ENCODE assay signal across 24 mouse cellular contexts in genomic region chr9:64742453-64742852, GRCm38 (mm10). TPM values are rescaled to one million over a fixed set of nuclear protein-coding genes. Genes with fewer than 3 reads are reported as not detected.
DNase-seq lines count a peak whose midpoint lies in the region; ATAC-seq and TF ChIP-seq lines count a peak whose summit lies in the region.
"Had no signal": no experiment of that assay in that cellular context is flagged by ENCODE, and none has a peak within 500 bp of the region (broad histone marks: within the 10 kb centered on the region; RNA-seq: fewer than 3 reads in every experiment).

No protein-coding gene starts in this region.

- no peak overlapping the region for H3K9ac ChIP-seq in midbrain, embryonic 11.5 days (ENCODE audit: low read length)
- no peak overlapping the region for H3K9ac ChIP-seq in midbrain, embryonic 13.5 days (replicated peaks)
- H3K9ac ChIP-seq in CH12.LX (ENCODE audit: insufficient read depth, low read depth) = no peak overlapping the region
- H3K9ac ChIP-seq in kidney, embryonic 15.5 days = no peak overlapping the region
- H3K9ac ChIP-seq: embryonic facial prominence, embryonic 13.5 days; embryonic facial prominence, embryonic 15.5 days; forebrain, embryonic 12.5 days had no signal

- no peaks in the 10 kb centered on the region for H3K4me1 ChIP-seq in midbrain, embryonic 11.5 days (ENCODE audit: control insufficient read depth, insufficient read depth, low read length)
- no peaks in the 10 kb centered on the region for H3K4me1 ChIP-seq in midbrain, embryonic 13.5 days (replicated peaks)
- H3K4me1 ChIP-seq in CH12.LX (ENCODE audit: control insufficient read depth in 1 of 2, insufficient read depth in 2 of 2) = peaks cover 17 to 50% of the 10 kb centered on the region in 2 experiments
- H3K4me1 ChIP-seq in kidney, embryonic 15.5 days = no peaks in the 10 kb centered on the region
- H3K4me1 ChIP-seq: embryonic facial prominence, embryonic 13.5 days; embryonic facial prominence, embryonic 15.5 days; forebrain, embryonic 10.5 days; forebrain, embryonic 12.5 days had no signal

- H3K27ac ChIP-seq in midbrain, embryonic 11.5 days (ENCODE audit: low read depth, low read length) = no peak overlapping the region
- H3K27ac ChIP-seq in midbrain, embryonic 13.5 days = no peak overlapping the region
- no peak overlapping the region for H3K27ac ChIP-seq in CH12.LX (ENCODE audit: insufficient read depth, low read depth)
- no peak overlapping the region for H3K27ac ChIP-seq in kidney, embryonic 15.5 days
- H3K27ac ChIP-seq: embryonic facial prominence, embryonic 13.5 days; embryonic facial prominence, embryonic 15.5 days; forebrain, embryonic 10.5 days; forebrain, embryonic 12.5 days had no signal

- TF ChIP-seq POLR2A in CH12.LX (IDR thresholded peaks at IDR 0.05; ENCODE audit: low read depth, low read length) = no peak

- no peak for TF ChIP-seq CTCF in CH12.LX (conservative IDR thresholded peaks at IDR 0.05 in 1 of 2, IDR thresholded peaks at IDR 0.05 in 1 of 2; ENCODE audit: low read depth in 2 of 2, low read length in 2 of 2)

- peak; percentile 88 for TF ChIP-seq EP300 in CH12.LX (IDR thresholded peaks at IDR 0.05; ENCODE audit: low read length)

- dilution Hi-C loops in CH12.LX (cut with MboI; ENCODE audit: extremely low pct_ligation_motif_present, extremely low pct_unique_long_range_greater_than_20kb, low sequenced_read_pairs) = no loop called here

- H3K4me3 ChIP-seq in midbrain, embryonic 11.5 days (ENCODE audit: low read depth, low read length) = no peak overlapping the region
- no peak overlapping the region for H3K4me3 ChIP-seq in midbrain, embryonic 13.5 days (replicated peaks)
- no peak overlapping the region for H3K4me3 ChIP-seq in CH12.LX (replicated peaks in 1 of 3; ENCODE audit: low read depth in 2 of 3, low read length in 2 of 3, poor library complexity in 1 of 3)
- H3K4me3 ChIP-seq in kidney, embryonic 15.5 days (replicated peaks) = no peak overlapping the region
- H3K4me3 ChIP-seq: embryonic facial prominence, embryonic 13.5 days; embryonic facial prominence, embryonic 15.5 days; erythroblast, embryonic 14.5 days; forebrain, embryonic 10.5 days; forebrain, embryonic 12.5 days had no signal

- peak; percentile 8 for DNase-seq in midbrain, embryonic 11.5 days (ENCODE audit: low spot score, missing footprints)
- DNase-seq in A20 (ENCODE audit: low read depth, low spot score) = peak; percentile 57
- DNase-seq in CH12.LX (ENCODE audit: extremely low read depth) = peak; percentile 84
- no peak for DNase-seq in urinary bladder, postnatal 14 days (ENCODE audit: low spot score)
- DNase-seq: adrenal gland, adult 2 months; adrenal gland, postnatal 10 days; adrenal gland, postnatal 25 days; cerebellum, adult 11 months; cerebellum, adult 18-20 months; cerebellum, adult 8-10 months; cerebellum, adult 9-11 months; cerebellum, postnatal 14 days; cerebellum, postnatal 36 days; embryo, embryonic 11 days had no signal

- H3K36me3 ChIP-seq in midbrain, embryonic 11.5 days (ENCODE audit: control insufficient read depth, insufficient read depth, low read length) = no peaks in the 10 kb centered on the region
- no peaks in the 10 kb centered on the region for H3K36me3 ChIP-seq in midbrain, embryonic 13.5 days
- no peaks in the 10 kb centered on the region for H3K36me3 ChIP-seq in CH12.LX (replicated peaks in 1 of 2; ENCODE audit: control insufficient read depth in 1 of 2, insufficient read depth in 1 of 2, low read length in 1 of 2)
- H3K36me3 ChIP-seq in kidney, embryonic 15.5 days = no peaks in the 10 kb centered on the region
- H3K36me3 ChIP-seq: embryonic facial prominence, embryonic 13.5 days; embryonic facial prominence, embryonic 15.5 days; forebrain, embryonic 10.5 days; forebrain, embryonic 12.5 days had no signal

- in situ Hi-C loops in CH12.LX (cut with MboI; ENCODE audit: low pct_ligation_motif_present, low pct_unique_long_range_greater_than_20kb, low sequenced_read_pairs) = no loop called here

- no peaks in the 10 kb centered on the region for H3K27me3 ChIP-seq in midbrain, embryonic 11.5 days (ENCODE audit: control insufficient read depth, insufficient read depth, low read length)
- no peaks in the 10 kb centered on the region for H3K27me3 ChIP-seq in midbrain, embryonic 13.5 days
- no peaks in the 10 kb centered on the region for H3K27me3 ChIP-seq in CH12.LX (replicated peaks)
- H3K27me3 ChIP-seq in kidney, embryonic 15.5 days = no peaks in the 10 kb centered on the region
- H3K27me3 ChIP-seq: embryonic facial prominence, embryonic 13.5 days; embryonic facial prominence, embryonic 15.5 days; forebrain, embryonic 12.5 days had no signal

- H3K79me2 ChIP-seq in CH12.LX (replicated peaks; ENCODE audit: control insufficient read depth, extremely low read depth, insufficient read depth, poor library complexity, severe bottlenecking) = no peaks in the 10 kb centered on the region

- ATAC-seq in midbrain, embryonic 11.5 days (ENCODE audit: low FRiP score) = no peak
- ATAC-seq in midbrain, embryonic 13.5 days = no peak
- ATAC-seq in kidney, embryonic 15.5 days (replicated peaks; ENCODE audit: low FRiP score) = no peak
- ATAC-seq: CD4-positive, CD25-positive, alpha-beta regulatory T cell, adult 4 months; forebrain, embryonic 14.5 days; forebrain, embryonic 16.5 days had no signal

- H3K4me2 ChIP-seq in midbrain, embryonic 11.5 days = no peak overlapping the region
- H3K4me2 ChIP-seq in midbrain, embryonic 13.5 days (replicated peaks) = no peak overlapping the region
- peak overlapping the region; percentile 21; the same call in 1 of the 2 replicates for H3K4me2 ChIP-seq in CH12.LX (ENCODE audit: insufficient read depth, low read depth, poor library complexity, severe bottlenecking)
- no peak overlapping the region for H3K4me2 ChIP-seq in kidney, embryonic 15.5 days
- H3K4me2 ChIP-seq: embryonic facial prominence, embryonic 13.5 days; embryonic facial prominence, embryonic 15.5 days; forebrain, embryonic 12.5 days had no signal

- 88% methylated on average over 1 of the region's 1 CpGs for WGBS in midbrain, embryonic 11.5 days
- WGBS in midbrain, embryonic 13.5 days = 68% methylated on average over 1 of the region's 1 CpGs
- WGBS in kidney, embryonic 15.5 days = 58% methylated on average over 1 of the region's 1 CpGs

- no peaks in the 10 kb centered on the region for H3K9me3 ChIP-seq in midbrain, embryonic 11.5 days (ENCODE audit: control insufficient read depth, low read length)
- no peaks in the 10 kb centered on the region for H3K9me3 ChIP-seq in midbrain, embryonic 13.5 days
- no peaks in the 10 kb centered on the region for H3K9me3 ChIP-seq in CH12.LX (replicated peaks; ENCODE audit: low read length)
- no peaks in the 10 kb centered on the region for H3K9me3 ChIP-seq in kidney, embryonic 15.5 days (replicated peaks)
- H3K9me3 ChIP-seq: embryonic facial prominence, embryonic 13.5 days; embryonic facial prominence, embryonic 15.5 days; forebrain, embryonic 10.5 days; forebrain, embryonic 12.5 days had no signal

- TF ChIP-seq RAD21 in CH12.LX (IDR thresholded peaks at IDR 0.05; ENCODE audit: low read depth, low read length) = no peak

TF ChIP-seq in CH12.LX, 34 proteins besides CTCF, POLR2A, EP300 and RAD21 (continues in another document):
- TF ChIP-seq MAZ (IDR thresholded peaks at IDR 0.05; ENCODE audit: low read depth, low read length) (no peak), NRF1 (IDR thresholded peaks at IDR 0.05; ENCODE audit: low read depth, low read length) (no peak), CHD1 (IDR thresholded peaks at IDR 0.05; ENCODE audit: low read depth, low read length) (no peak), TBP (conservative IDR thresholded peaks at IDR 0.05; ENCODE audit: low read depth, low read length) (no peak), KAT2A (IDR thresholded peaks at IDR 0.05; ENCODE audit: insufficient replicate concordance, low read length) (no peak), ETS1 (conservative IDR thresholded peaks at IDR 0.05; ENCODE audit: low read depth, low read length) (peak; percentile 78), PAX5 (IDR thresholded peaks at IDR 0.05; ENCODE audit: low read length) (no peak), ZNF384 (IDR thresholded peaks at IDR 0.05; ENCODE audit: low read depth, low read length) (no peak), MAX (IDR thresholded peaks at IDR 0.05; ENCODE audit: low read length) (no peak), MEF2A (IDR thresholded peaks at IDR 0.05; ENCODE audit: borderline replicate concordance, low read depth, low read length) (0 out of 2 replicates have a peak, but pooled peaks have one; percentile 69), SMC3 (IDR thresholded peaks at IDR 0.05; ENCODE audit: low read depth, low read length) (0 out of 2 replicates have a peak, but pooled peaks have one; percentile 8), TCF12 (IDR thresholded peaks at IDR 0.05; ENCODE audit: low read depth, low read length) (peak; percentile 93), JUN (IDR thresholded peaks at IDR 0.05; ENCODE audit: insufficient read depth, low read depth, low read length) (no peak), IRF4 (IDR thresholded peaks at IDR 0.05; ENCODE audit: low read depth, low read length) (peak; percentile 73), SIN3A (IDR thresholded peaks at IDR 0.05; ENCODE audit: low read length) (no peak), NELFE (IDR thresholded peaks at IDR 0.05; ENCODE audit: low read depth, low read length) (no peak), MYC (IDR thresholded peaks at IDR 0.05; ENCODE audit: low read depth, low read length) (no peak), HCFC1 (IDR thresholded peaks at IDR 0.05; ENCODE audit: low read depth, low read length) (no peak), CHD2 (IDR thresholded peaks at IDR 0.05; ENCODE audit: low read length) (no peak; the same call in 1 of the 2 replicates), POLR2AphosphoS2 (IDR thresholded peaks at IDR 0.05; ENCODE audit: low read depth, low read length) (no peak), USF2 (conservative IDR thresholded peaks at IDR 0.05; ENCODE audit: low read depth, low read length) (no peak), MXI1 (IDR thresholded peaks at IDR 0.05; ENCODE audit: low read depth, low read length) (no peak), E2F4 (IDR thresholded peaks at IDR 0.05; ENCODE audit: insufficient replicate concordance, low read depth, low read length) (no peak), MAFK (IDR thresholded peaks at IDR 0.05; ENCODE audit: insufficient replicate concordance, low read length) (no peak), BHLHE40 (IDR thresholded peaks at IDR 0.05; ENCODE audit: low read depth, low read length) (peak; percentile 61), JUND (conservative IDR thresholded peaks at IDR 0.05; ENCODE audit: low read depth, low read length) (no peak)

RNA-seq across cellular contexts. Expression of gene Rab11a, which starts 4.9 kb away (rescaled TPM):
- polyA plus RNA-seq in midbrain, embryonic 11.5 days (2014; fragmentation: Nextera tagmentation; extraction: Ambion mirVana) = 300 and 312 TPM in 2 replicates
- polyA plus RNA-seq in midbrain, embryonic 13.5 days (2015; fragmentation: Nextera tagmentation; extraction: Ambion mirVana) = 378 and 397 TPM in 2 replicates
- total RNA-seq in CH12.LX (2012; rRNA removed) = 86.0 and 109 TPM in 2 replicates
- 168 TPM in 2 replicates for total RNA-seq in CH12.LX (2014; rRNA removed)
- polyA plus RNA-seq in CH12.LX (2012; ENCODE audit: insufficient read length, low read depth) = 189 and 193 TPM in 2 replicates
- 550 and 571 TPM in 2 replicates for polyA plus RNA-seq in kidney, embryonic 15.5 days (2015; fragmentation: Nextera tagmentation; extraction: Ambion mirVana)
